ENCODE assay signal across 20 mouse cellular contexts in the genomic region with DNA sequence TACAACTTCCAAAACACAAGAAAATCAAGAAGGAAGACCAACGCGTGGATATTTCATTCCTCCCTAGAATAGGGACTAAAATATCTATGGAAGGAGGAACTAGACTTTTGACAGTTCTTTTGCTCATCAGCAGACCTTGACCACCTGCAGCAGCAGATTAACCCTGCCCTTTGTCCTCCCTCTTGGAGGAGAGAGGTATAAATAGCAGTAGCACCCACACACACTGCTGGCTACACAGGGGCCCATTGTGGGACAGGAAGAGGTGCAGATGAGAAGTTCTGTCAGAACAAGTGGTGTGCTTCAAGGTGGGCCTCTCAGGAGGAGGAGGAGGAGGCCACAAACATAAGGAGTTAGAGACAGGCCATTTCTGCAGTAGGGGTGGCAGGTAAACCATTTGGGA. TPM values are rescaled to one million over a fixed set of nuclear protein-coding genes. Genes with fewer than 3 reads are reported as not detected.
DNase-seq lines count a peak whose midpoint lies in the region; ATAC-seq and TF ChIP-seq lines count a peak whose summit lies in the region.
"Had no signal": no experiment of that assay in that cellular context is flagged by ENCODE, and none has a peak within 500 bp of the region (broad histone marks: within the 10 kb centered on the region; RNA-seq: fewer than 3 reads in every experiment).

No protein-coding gene starts in this region.

- no peak overlapping the region for H3K9ac ChIP-seq in heart, embryonic 15.5 days
- H3K9ac ChIP-seq in heart, postnatal 0 days (replicated peaks; ENCODE audit: low read depth, low read length), result no peak overlapping the region
- no peak overlapping the region for H3K9ac ChIP-seq in heart, adult 2 months (ENCODE audit: low read depth, low read length)
- no peak overlapping the region for H3K9ac ChIP-seq in intestine, embryonic 15.5 days
- no peak overlapping the region for H3K9ac ChIP-seq in intestine, embryonic 16.5 days (ENCODE audit: low read depth, low read length)
- H3K9ac ChIP-seq: embryonic facial prominence, embryonic 12.5 days; forebrain, embryonic 13.5 days; forebrain, embryonic 15.5 days had no signal

- no peak for ATAC-seq in heart, embryonic 15.5 days (replicated peaks; ENCODE audit: insufficient number of reproducible peaks, insufficient read depth, low FRiP score, low read depth)
- ATAC-seq in heart, postnatal 0 days (ENCODE audit: insufficient read depth, low read depth), result no peak
- ATAC-seq in intestine, embryonic 15.5 days, result 0 out of 2 replicates have a peak, but pooled peaks have one; percentile 65
- ATAC-seq in intestine, embryonic 16.5 days, result peak; percentile 83
- ATAC-seq: forebrain, embryonic 13.5 days; forebrain, embryonic 15.5 days had no signal

- no peak for TF ChIP-seq POLR2A in heart, adult 2 months (IDR thresholded peaks at IDR 0.05; ENCODE audit: insufficient read depth, low read depth, low read length)

- H3K27ac ChIP-seq in heart, embryonic 15.5 days, result 0 out of 2 replicates have a peak overlapping the region, but pooled peaks have one; percentile 24
- H3K27ac ChIP-seq in heart, postnatal 0 days (ENCODE audit: low read depth), result 0 out of 2 replicates have a peak overlapping the region, but pooled peaks have one; percentile 25
- H3K27ac ChIP-seq in heart, adult 2 months, result no peak overlapping the region
- H3K27ac ChIP-seq in intestine, embryonic 15.5 days, result no peak overlapping the region
- H3K27ac ChIP-seq in intestine, embryonic 16.5 days (ENCODE audit: low read length), result peak overlapping the region; percentile 61; the same call in 1 of the 2 replicates
- H3K27ac ChIP-seq: embryonic facial prominence, embryonic 10.5 days; embryonic facial prominence, embryonic 12.5 days; forebrain, embryonic 13.5 days; forebrain, embryonic 15.5 days had no signal

- DNase-seq in heart, postnatal 10 days, result no peak
- no peak for DNase-seq in heart, postnatal 0 days (ENCODE audit: low spot score)
- DNase-seq in heart, adult 2 months, result no peak
- no peak for DNase-seq in thymus, postnatal 14 days
- no peak for DNase-seq in cerebellum, postnatal 10 days
- DNase-seq: adrenal gland, adult 2 months; adrenal gland, postnatal 10 days; adrenal gland, postnatal 25 days; cerebellum, adult 11 months; cerebellum, adult 18-20 months; cerebellum, adult 8-10 months; cerebellum, adult 9-11 months; cerebellum, postnatal 25 days had no signal

- no peak for TF ChIP-seq CTCF in heart, postnatal 0 days (IDR thresholded peaks at IDR 0.05; ENCODE audit: low read depth)
- no peak for TF ChIP-seq CTCF in heart, adult 2 months (IDR thresholded peaks at IDR 0.05)

- TF ChIP-seq EP300 in heart, postnatal 0 days (IDR thresholded peaks at IDR 0.05; ENCODE audit: low read depth), result no peak
- TF ChIP-seq EP300 in heart, adult 2 months (IDR thresholded peaks at IDR 0.05; ENCODE audit: insufficient read depth, low read depth, low read length), result no peak

- no peak overlapping the region for H3K4me2 ChIP-seq in heart, embryonic 15.5 days
- no peak overlapping the region for H3K4me2 ChIP-seq in heart, postnatal 0 days (ENCODE audit: low read depth, low read length)
- no peak overlapping the region for H3K4me2 ChIP-seq in intestine, embryonic 15.5 days (replicated peaks)
- H3K4me2 ChIP-seq in intestine, embryonic 16.5 days (ENCODE audit: low read depth, low read length), result no peak overlapping the region
- H3K4me2 ChIP-seq: embryonic facial prominence, embryonic 12.5 days; forebrain, embryonic 13.5 days; forebrain, embryonic 15.5 days had no signal

- H3K9me3 ChIP-seq in heart, embryonic 15.5 days (replicated peaks), result no peaks in the 10 kb centered on the region
- H3K9me3 ChIP-seq in heart, postnatal 0 days (replicated peaks; ENCODE audit: control insufficient read depth, low read length), result no peaks in the 10 kb centered on the region
- H3K9me3 ChIP-seq in intestine, embryonic 15.5 days, result no peaks in the 10 kb centered on the region
- no peaks in the 10 kb centered on the region for H3K9me3 ChIP-seq in intestine, embryonic 16.5 days (ENCODE audit: control insufficient read depth, low read length)
- H3K9me3 ChIP-seq: embryonic facial prominence, embryonic 10.5 days; embryonic facial prominence, embryonic 12.5 days; forebrain, embryonic 13.5 days; forebrain, embryonic 15.5 days had no signal

- WGBS in heart, embryonic 15.5 days, result 76% methylated on average over 2 of the region's 2 CpGs
- 86% methylated on average over 2 of the region's 2 CpGs for WGBS in heart, postnatal 0 days
- 86% methylated on average over 2 of the region's 2 CpGs for WGBS in heart, adult 2 months
- WGBS in intestine, embryonic 15.5 days, result 94% methylated on average over 2 of the region's 2 CpGs
- WGBS in intestine, embryonic 16.5 days, result 77% methylated on average over 2 of the region's 2 CpGs

- intact Hi-C loops in heart, postnatal 10 days (cut with DNase I), result no loop called here
- intact Hi-C loops in heart, adult 2 months (cut with DNase I), result no loop called here

- H3K36me3 ChIP-seq in heart, embryonic 15.5 days, result peaks cover 30% of the 10 kb centered on the region
- H3K36me3 ChIP-seq in heart, postnatal 0 days (replicated peaks; ENCODE audit: control insufficient read depth, insufficient read depth, low read length), result peaks cover 26% of the 10 kb centered on the region
- H3K36me3 ChIP-seq in heart, adult 2 months (ENCODE audit: control insufficient read depth, insufficient read depth, low read length), result no peaks in the 10 kb centered on the region
- H3K36me3 ChIP-seq in intestine, embryonic 15.5 days, result peaks cover 11% of the 10 kb centered on the region
- no peaks in the 10 kb centered on the region for H3K36me3 ChIP-seq in intestine, embryonic 16.5 days (ENCODE audit: control insufficient read depth, insufficient read depth, low read length)

- H3K4me3 ChIP-seq in heart, embryonic 15.5 days, result no peak overlapping the region
- no peak overlapping the region for H3K4me3 ChIP-seq in heart, postnatal 0 days (ENCODE audit: low read depth, low read length)
- H3K4me3 ChIP-seq in heart, adult 2 months, result no peak overlapping the region
- no peak overlapping the region for H3K4me3 ChIP-seq in intestine, embryonic 15.5 days (replicated peaks)
- no peak overlapping the region for H3K4me3 ChIP-seq in intestine, embryonic 16.5 days (ENCODE audit: low read length)
- H3K4me3 ChIP-seq: embryonic facial prominence, embryonic 10.5 days; embryonic facial prominence, embryonic 12.5 days; forebrain, embryonic 13.5 days; forebrain, embryonic 15.5 days had no signal

- peaks cover 4% of the 10 kb centered on the region for H3K79me2 ChIP-seq in heart, adult 2 months (replicated peaks; ENCODE audit: control insufficient read depth, insufficient read depth, low read length)

- H3K27me3 ChIP-seq in heart, embryonic 15.5 days, result no peaks in the 10 kb centered on the region
- no peaks in the 10 kb centered on the region for H3K27me3 ChIP-seq in heart, postnatal 0 days (ENCODE audit: control insufficient read depth, insufficient read depth, low read length)
- no peaks in the 10 kb centered on the region for H3K27me3 ChIP-seq in heart, adult 2 months (ENCODE audit: control insufficient read depth, insufficient read depth, low read length)
- H3K27me3 ChIP-seq in intestine, embryonic 15.5 days (replicated peaks), result no peaks in the 10 kb centered on the region
- H3K27me3 ChIP-seq in intestine, embryonic 16.5 days (replicated peaks; ENCODE audit: control insufficient read depth, insufficient read depth, low read length), result no peaks in the 10 kb centered on the region
- H3K27me3 ChIP-seq: embryonic facial prominence, embryonic 12.5 days; forebrain, embryonic 13.5 days; forebrain, embryonic 15.5 days had no signal

- H3K4me1 ChIP-seq in heart, embryonic 15.5 days (replicated peaks), result peaks cover 7% of the 10 kb centered on the region; the same call in 1 of the 2 replicates
- H3K4me1 ChIP-seq in heart, postnatal 0 days (ENCODE audit: control insufficient read depth, insufficient read depth), result peaks cover 4% of the 10 kb centered on the region; the same call in 1 of the 2 replicates
- H3K4me1 ChIP-seq in heart, adult 2 months (ENCODE audit: control insufficient read depth, insufficient read depth, low read length), result no peaks in the 10 kb centered on the region
- no peaks in the 10 kb centered on the region for H3K4me1 ChIP-seq in intestine, embryonic 15.5 days (replicated peaks)
- H3K4me1 ChIP-seq in intestine, embryonic 16.5 days (ENCODE audit: control insufficient read depth, insufficient read depth, low read length), result 0 out of 2 replicates have a peak, but pooled peaks cover 1% of the 10 kb centered on the region
- H3K4me1 ChIP-seq: embryonic facial prominence, embryonic 10.5 days; forebrain, embryonic 13.5 days; forebrain, embryonic 15.5 days had no signal

RNA-seq across cellular contexts. Expression of a gene that starts 46.5 kb away (rescaled TPM):
- polyA plus RNA-seq in heart, embryonic 15.5 days (2015; fragmentation: Nextera tagmentation; extraction: Ambion mirVana), result 14.7 and 17.8 TPM in 2 replicates
- 10 to 100 TPM; 29.0 to 34.0 TPM for total RNA-seq in heart, postnatal 10 days (2021)
- total RNA-seq in heart, postnatal 0 days (2014; rRNA removed; ENCODE audit: low replicate concordance), result 36.9 and 45.8 TPM in 2 replicates
- 10.7 and 12.1 TPM in 2 replicates for polyA plus RNA-seq in heart, postnatal 0 days (2015; fragmentation: Nextera tagmentation; extraction: Ambion mirVana)
- 10 to 100 TPM; 28.6 to 30.9 TPM for total RNA-seq in heart, adult 2 months (2021)
- 14.5 and 20.1 TPM in 2 replicates for polyA plus RNA-seq in heart, adult 2 months (2012; rRNA removed)
- polyA plus RNA-seq in intestine, embryonic 15.5 days (2015; fragmentation: Nextera tagmentation; extraction: Ambion mirVana), result 19.8 and 21.7 TPM in 2 replicates
- 21.1 and 21.7 TPM in 2 replicates for polyA plus RNA-seq in intestine, embryonic 16.5 days (2015; fragmentation: Nextera tagmentation; extraction: Ambion mirVana)

RNA-seq across cellular contexts. Expression of a gene that starts 56.5 kb away (rescaled TPM):
- 3.0 and 4.0 TPM in 2 replicates for polyA plus RNA-seq in heart, embryonic 15.5 days (2015; fragmentation: Nextera tagmentation; extraction: Ambion mirVana)
- total RNA-seq in heart, postnatal 10 days (2021), result under 1 TPM; 0.57 to 0.62 TPM
- total RNA-seq in heart, postnatal 0 days (2014; rRNA removed; ENCODE audit: low replicate concordance), result 3.1 and 7.4 TPM in 2 replicates
- polyA plus RNA-seq in heart, postnatal 0 days (2015; fragmentation: Nextera tagmentation; extraction: Ambion mirVana), result 2.2 and 2.3 TPM in 2 replicates
- under 1 TPM; 0.36 to 0.86 TPM for total RNA-seq in heart, adult 2 months (2021)
- 0.82 and 1.1 TPM in 2 replicates for polyA plus RNA-seq in heart, adult 2 months (2012; rRNA removed)
- polyA plus RNA-seq in intestine, embryonic 15.5 days (2015; fragmentation: Nextera tagmentation; extraction: Ambion mirVana), result 2.4 and 2.6 TPM in 2 replicates
- polyA plus RNA-seq in intestine, embryonic 16.5 days (2015; fragmentation: Nextera tagmentation; extraction: Ambion mirVana), result 1.7 and 2.9 TPM in 2 replicates

Comparison
In these comparisons a context has a peak if more than half of its experiments do, and no peak if none do; other contexts are left out.
1. H3K27ac ChIP-seq: peak in heart, embryonic 15.5 days (single experiment), heart, postnatal 0 days (single experiment) and intestine, embryonic 16.5 days (single experiment); none in heart, adult 2 months (single experiment) and intestine, embryonic 15.5 days (single experiment).
2. ATAC-seq: peak in intestine, embryonic 15.5 days (single experiment) and intestine, embryonic 16.5 days (single experiment); none in heart, embryonic 15.5 days (single experiment) and heart, postnatal 0 days (single experiment).